9 mouse cellular contexts compared by ENCODE assay signal in the genomic region with DNA sequence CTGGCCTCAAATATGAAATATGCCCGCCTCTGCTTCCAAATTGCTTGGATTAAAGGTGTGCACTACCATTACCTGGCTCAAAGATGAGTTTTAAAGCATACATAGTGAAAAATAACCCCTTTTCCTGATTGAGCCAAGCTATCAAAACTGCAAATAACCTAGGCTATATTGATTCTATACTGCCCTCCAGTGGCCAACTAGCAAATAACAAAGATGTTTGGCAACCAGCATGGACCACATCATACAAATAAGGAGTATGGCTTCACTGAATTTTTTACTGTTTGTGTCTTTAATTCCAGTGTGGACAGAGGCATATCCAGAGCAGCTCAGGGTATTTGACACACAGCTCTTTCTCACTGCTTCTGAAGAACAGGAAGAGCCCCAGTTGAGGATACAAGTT. TPM values are rescaled to one million over a fixed set of nuclear protein-coding genes. Genes with fewer than 3 reads are reported as not detected.
DNase-seq lines count a peak whose midpoint lies in the region; ATAC-seq lines count a peak whose summit lies in the region.
"Had no signal": no experiment of that assay in that cellular context is flagged by ENCODE, and none has a peak within 500 bp of the region (broad histone marks: within the 10 kb centered on the region; RNA-seq: fewer than 3 reads in every experiment).

No protein-coding gene starts in this region.

- no peaks in the 10 kb centered on the region for H3K27me3 ChIP-seq in intestine, embryonic 15.5 days (replicated peaks)
- H3K27me3 ChIP-seq in intestine, embryonic 16.5 days (replicated peaks; ENCODE audit: control insufficient read depth, insufficient read depth, low read length): no peaks in the 10 kb centered on the region; the same call in 1 of the 2 replicates
- H3K27me3 ChIP-seq in midbrain, embryonic 13.5 days: no peaks in the 10 kb centered on the region
- H3K27me3 ChIP-seq: embryonic facial prominence, embryonic 13.5 days had no signal

- WGBS in intestine, embryonic 15.5 days: 3% methylated on average over 1 of the region's 1 CpGs
- 6% methylated on average over 1 of the region's 1 CpGs for WGBS in intestine, embryonic 16.5 days
- 0% methylated on average over 1 of the region's 1 CpGs for WGBS in midbrain, embryonic 13.5 days

- intact Hi-C loops in left cerebral cortex, postnatal 14 days (cut with DNase I): loop anchor here (2.0 kb wide), 1 partner anchor 146 kb away; no protein-coding TSS in a partner anchor

- H3K27ac ChIP-seq in intestine, embryonic 15.5 days: no peak overlapping the region
- H3K27ac ChIP-seq in intestine, embryonic 16.5 days (ENCODE audit: low read length): no peak overlapping the region
- H3K27ac ChIP-seq in midbrain, embryonic 13.5 days: no peak overlapping the region
- H3K27ac ChIP-seq: embryonic facial prominence, embryonic 13.5 days had no signal

- no peak overlapping the region for H3K9ac ChIP-seq in intestine, embryonic 15.5 days
- H3K9ac ChIP-seq in intestine, embryonic 16.5 days (ENCODE audit: low read depth, low read length): no peak overlapping the region
- H3K9ac ChIP-seq in midbrain, embryonic 13.5 days (replicated peaks): no peak overlapping the region
- H3K9ac ChIP-seq: embryonic facial prominence, embryonic 13.5 days had no signal

- DNase-seq in ES-CJ7 (ENCODE audit: low read depth, low spot score): peak; percentile 39
- peak; percentile 1 for DNase-seq in cerebellum, adult 8-10 months
- DNase-seq in heart, postnatal 4 days: peak; percentile 54
- DNase-seq in left cerebral cortex, postnatal 14 days (ENCODE audit: low spot score in 2 of 2): peak; percentile 64 to 74
- DNase-seq in ovary, postnatal 10 days (ENCODE audit: low spot score): no peak

- no peak overlapping the region for H3K4me2 ChIP-seq in intestine, embryonic 15.5 days (replicated peaks)
- H3K4me2 ChIP-seq in intestine, embryonic 16.5 days (ENCODE audit: low read depth, low read length): no peak overlapping the region
- H3K4me2 ChIP-seq in midbrain, embryonic 13.5 days (replicated peaks): no peak overlapping the region
- H3K4me2 ChIP-seq: embryonic facial prominence, embryonic 13.5 days had no signal

- no peaks in the 10 kb centered on the region for H3K4me1 ChIP-seq in intestine, embryonic 15.5 days (replicated peaks)
- 0 out of 2 replicates have a peak, but pooled peaks cover 7% of the 10 kb centered on the region for H3K4me1 ChIP-seq in intestine, embryonic 16.5 days (ENCODE audit: control insufficient read depth, insufficient read depth, low read length)
- no peaks in the 10 kb centered on the region for H3K4me1 ChIP-seq in midbrain, embryonic 13.5 days (replicated peaks)
- H3K4me1 ChIP-seq: embryonic facial prominence, embryonic 13.5 days had no signal

- no peaks in the 10 kb centered on the region for H3K36me3 ChIP-seq in intestine, embryonic 15.5 days
- no peaks in the 10 kb centered on the region for H3K36me3 ChIP-seq in intestine, embryonic 16.5 days (ENCODE audit: control insufficient read depth, insufficient read depth, low read length)
- H3K36me3 ChIP-seq in midbrain, embryonic 13.5 days: no peaks in the 10 kb centered on the region
- H3K36me3 ChIP-seq: embryonic facial prominence, embryonic 13.5 days had no signal

- peak; percentile 55; the same call in 1 of the 2 replicates for ATAC-seq in intestine, embryonic 15.5 days
- ATAC-seq in intestine, embryonic 16.5 days: no peak
- ATAC-seq in midbrain, embryonic 13.5 days: 0 out of 2 replicates have a peak, but pooled peaks have one; percentile 34

- no peak overlapping the region for H3K4me3 ChIP-seq in intestine, embryonic 15.5 days (replicated peaks)
- no peak overlapping the region for H3K4me3 ChIP-seq in intestine, embryonic 16.5 days (ENCODE audit: low read length)
- H3K4me3 ChIP-seq in midbrain, embryonic 13.5 days (replicated peaks): no peak overlapping the region
- H3K4me3 ChIP-seq: embryonic facial prominence, embryonic 13.5 days had no signal

- H3K9me3 ChIP-seq in intestine, embryonic 15.5 days: no peaks in the 10 kb centered on the region
- no peaks in the 10 kb centered on the region for H3K9me3 ChIP-seq in intestine, embryonic 16.5 days (ENCODE audit: control insufficient read depth, low read length)
- no peaks in the 10 kb centered on the region for H3K9me3 ChIP-seq in midbrain, embryonic 13.5 days
- H3K9me3 ChIP-seq: embryonic facial prominence, embryonic 13.5 days had no signal

RNA-seq across cellular contexts. Expression of a gene that starts 7.0 kb away (rescaled TPM):
- 1.1 and 1.3 TPM in 2 replicates for polyA plus RNA-seq in intestine, embryonic 15.5 days (2015; fragmentation: Nextera tagmentation; extraction: Ambion mirVana)
- 0.97 and 1.7 TPM in 2 replicates for polyA plus RNA-seq in intestine, embryonic 16.5 days (2015; fragmentation: Nextera tagmentation; extraction: Ambion mirVana)
- 1 to 10 TPM; 1.0 to 1.3 TPM for total RNA-seq in heart, postnatal 4 days (2021)
- 10 to 100 TPM; 10.1 to 11.1 TPM for total RNA-seq in left cerebral cortex, postnatal 14 days (2021)
- 0.22 and 0.27 TPM in 2 replicates for polyA plus RNA-seq in midbrain, embryonic 13.5 days (2015; fragmentation: Nextera tagmentation; extraction: Ambion mirVana)

RNA-seq across cellular contexts. Expression of a gene that starts 26.6 kb away (rescaled TPM):
- polyA plus RNA-seq in intestine, embryonic 15.5 days (2015; fragmentation: Nextera tagmentation; extraction: Ambion mirVana): 4.9 and 5.0 TPM in 2 replicates
- polyA plus RNA-seq in intestine, embryonic 16.5 days (2015; fragmentation: Nextera tagmentation; extraction: Ambion mirVana): 4.0 and 4.2 TPM in 2 replicates
- under 1 TPM; 0.70 to 0.74 TPM for total RNA-seq in heart, postnatal 4 days (2021)
- total RNA-seq in left cerebral cortex, postnatal 14 days (2021): under 1 TPM; 0.36 to 0.57 TPM
- polyA plus RNA-seq in midbrain, embryonic 13.5 days (2015; fragmentation: Nextera tagmentation; extraction: Ambion mirVana): 0.15 and 0.28 TPM in 2 replicates
